Mouse (Mus musculus) liver, embryonic 11.5 days (tissue): Measurements from ENCODE around the gene Baz2a. TPM values are rescaled to one million over a fixed set of nuclear protein-coding genes. Genes with fewer than 3 reads are reported as not detected.
A peak's percentile ranks its signal among the peaks of the same experiment; 100 is the strongest.
"Not testable (repeated sequence)": the region's sequence is repeated elsewhere in the genome, so short reads cannot be mapped to it uniquely, and the experiment has no call there.

Experiments
- ATAC-seq: fragments of 200-750 bp; cut with Nextera tagmentation; replicated peaks from 2 replicates; pipeline ENCODE4 v1.8.0; 2017; ENCODE audit warnings: moderate number of reproducible peaks, mild to moderate bottlenecking, moderate TSS enrichment, moderate library complexity; ENCODE audit not compliant: low FRiP score
- DNase-seq: peaks from one replicate; pipeline ENCODE4 v3.0.0-alpha.2; 2017; ENCODE audit warnings: low spot score
- H3K27ac ChIP-seq: fragments of 300-500 bp; sonication (generic); 2 replicates; pipeline ENCODE4 v1.5.1; 2014; ENCODE audit warnings: mild to moderate bottlenecking, low read depth, low read length, control low read depth
- H3K27me3 ChIP-seq: fragments of 300-500 bp; sonication (generic); replicated peaks from 2 replicates; pipeline ENCODE4 v1.6.1; 2014; ENCODE audit warnings: low read length, mixed read lengths; ENCODE audit not compliant: control insufficient read depth, insufficient read depth
- H3K36me3 ChIP-seq: fragments of 300-500 bp; sonication (generic); 2 replicates; pipeline ENCODE4 v1.6.1; 2014; ENCODE audit warnings: mild to moderate bottlenecking, low read length, moderate library complexity, mixed read lengths; ENCODE audit not compliant: control insufficient read depth, insufficient read depth
- H3K4me1 ChIP-seq: fragments of 300-500 bp; sonication (generic); replicated peaks from 2 replicates; pipeline ENCODE4 v1.6.1; 2014; ENCODE audit warnings: low read length, mixed read lengths; ENCODE audit not compliant: control insufficient read depth, insufficient read depth
- H3K4me2 ChIP-seq: fragments of 300-500 bp; sonication (generic); 2 replicates; pipeline ENCODE4 v1.6.1; 2014; ENCODE audit warnings: mild to moderate bottlenecking, control low read depth, moderate library complexity
- H3K4me3 ChIP-seq: fragments of 300-500 bp; sonication (generic); 2 replicates; pipeline ENCODE4 v1.5.1; 2014; ENCODE audit warnings: low read depth, low read length, control low read depth
- H3K9ac ChIP-seq: fragments of 300-500 bp; sonication (generic); 2 replicates; pipeline ENCODE4 v1.6.1; 2014; ENCODE audit warnings: low read depth, low read length, control low read depth
- H3K9me3 ChIP-seq: fragments of 300-500 bp; sonication (generic); 2 replicates; pipeline ENCODE4 v1.6.1; 2016; ENCODE audit warnings: low read length, inconsistent platforms, mixed read lengths; ENCODE audit not compliant: control insufficient read depth
- WGBS: fragments of 180-500 bp; shearing (Covaris S2); extraction: QIAGEN DNeasy Blood & Tissue Kit; methylation state at CpG from one replicate; pipeline ENCODE4 v1.1.7; 2014; 5-methylcytosine and 5-hydroxymethylcytosine counted together
- polyA plus RNA-seq: library from polyadenylated mRNA; unstranded; fragments of >200 nt; fragmentation: Nextera tagmentation; extraction: Ambion mirVana; gene quantifications from 2 replicates; pipeline ENCODE4 v1.2.1, GENCODE M21; 2014

Baz2a gene
- polyA plus RNA-seq, 1 experiment from 2014 or later, result 11.1 TPM

- Histone ChIP-seq H3K4me3 (no peak overlapping the region), H3K27me3 (no peaks in the 10 kb centered on the region), H3K9me3 (no peaks in the 10 kb centered on the region), H3K9ac (no peak overlapping the region), H3K27ac (no peak overlapping the region), H3K4me1 (no peaks in the 10 kb centered on the region), H3K36me3 (peaks cover 9% of the 10 kb centered on the region), H3K4me2 (no peak overlapping the region)
- 53% methylated on average over 2 of the region's 2 CpGs for WGBS
- no peak for ATAC-seq
- DNase-seq, result no peak
These were observed 50.8 kb downstream of the Baz2a start for GRCm38 (mm10) chr10:128142165-128142564.

- Histone ChIP-seq H3K4me3 (no peak overlapping the region), H3K36me3 (peaks cover 2% of the 10 kb centered on the region; the same call in 1 of the 2 replicates), H3K9ac (no peak overlapping the region), H3K9me3 (no peaks in the 10 kb centered on the region), H3K4me1 (no peaks in the 10 kb centered on the region), H3K27me3 (no peaks in the 10 kb centered on the region), H3K4me2 (no peak overlapping the region), H3K27ac (no peak overlapping the region)
- DNase-seq (no peak), ATAC-seq (no peak)
- 70% methylated on average over 4 of the region's 4 CpGs for WGBS
These were observed 52.3 kb downstream of the Baz2a start for GRCm38 (mm10) chr10:128143659-128144058.

- ATAC-seq, result no peak
- Histone ChIP-seq H3K27ac (no peak overlapping the region), H3K9me3 (no peaks in the 10 kb centered on the region), H3K4me2 (no peak overlapping the region), H3K4me1 (0 out of 2 replicates have a peak, but pooled peaks cover 4% of the 10 kb centered on the region), H3K4me3 (no peak overlapping the region), H3K9ac (no peak overlapping the region), H3K36me3 (peaks cover 2% of the 10 kb centered on the region; the same call in 1 of the 2 replicates), H3K27me3 (no peaks in the 10 kb centered on the region)
- 64% methylated on average over 2 of the region's 2 CpGs for WGBS
- DNase-seq, result no peak
These were observed 53.6 kb downstream of the Baz2a start for GRCm38 (mm10) chr10:128144961-128145360.

DNA sequence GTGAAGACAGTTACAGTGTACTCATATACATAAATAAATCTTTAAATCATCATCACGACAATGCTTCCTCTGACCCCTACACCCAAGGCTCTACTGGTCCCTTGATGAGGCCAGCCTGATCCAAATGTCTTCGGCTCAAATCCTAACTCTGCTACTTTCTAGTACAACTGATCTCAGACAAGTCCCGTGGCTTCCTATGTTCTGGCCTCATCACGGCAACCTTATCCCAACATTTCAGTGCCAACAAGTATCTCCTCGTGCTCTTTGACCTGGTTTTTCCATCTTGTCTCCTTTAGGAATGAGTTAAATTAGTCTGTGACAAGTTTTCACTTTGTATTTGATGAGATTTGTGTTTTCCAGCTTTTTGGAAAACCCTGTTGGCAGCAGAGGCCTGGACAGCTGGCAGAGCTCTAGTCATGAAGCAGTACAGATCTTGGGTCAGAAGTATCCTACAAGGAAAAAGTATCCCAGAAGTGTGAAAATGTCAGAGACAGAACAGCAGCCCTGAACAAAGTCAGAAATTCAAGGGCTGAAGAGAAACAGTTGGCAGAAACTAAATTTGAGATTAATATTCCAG is 57.5 kb downstream of the Baz2a start:
- Histone ChIP-seq H3K4me2 (peak overlapping the region; percentile 55), H3K4me3 (peak overlapping the region; percentile 34; the same call in 1 of the 2 replicates), H3K27me3 (no peaks in the 10 kb centered on the region), H3K9ac (peak overlapping the region; percentile 56), H3K9me3 (no peaks in the 10 kb centered on the region), H3K36me3 (no peaks in the 10 kb centered on the region), H3K27ac (peak overlapping the region; percentile 34; the same call in 1 of the 2 replicates), H3K4me1 (0 out of 2 replicates have a peak, but pooled peaks cover 4% of the 10 kb centered on the region)
- DNase-seq (no peak), ATAC-seq (no peak)
- 88% methylated on average over 5 of the region's 5 CpGs for WGBS

- H3K36me3 ChIP-seq, result no peaks in the 10 kb centered on the region
- DNase-seq, result peak; percentile 78
- peak overlapping the region; percentile 34 for H3K27ac ChIP-seq
- H3K4me3 ChIP-seq, result peak overlapping the region; percentile 34
- 2% methylated on average over 5 of the region's 5 CpGs for WGBS
- ATAC-seq, result peak; percentile 97
- 0 out of 2 replicates have a peak, but pooled peaks cover 4% of the 10 kb centered on the region for H3K4me1 ChIP-seq
- H3K4me2 ChIP-seq, result peak overlapping the region; percentile 55
- H3K9me3 ChIP-seq, result no peaks in the 10 kb centered on the region
- no peaks in the 10 kb centered on the region for H3K27me3 ChIP-seq
- peak overlapping the region; percentile 56 for H3K9ac ChIP-seq
These were observed 58.2 kb downstream of the Baz2a start for GRCm38 (mm10) chr10:128149592-128149991.

GRCm38 (mm10) chr10:128150941-128151340 is 59.6 kb downstream of the Baz2a start:
- H3K36me3 ChIP-seq, result no peaks in the 10 kb centered on the region
- WGBS, result 82% methylated on average over 14 of the region's 14 CpGs
- H3K27me3 ChIP-seq, result no peaks in the 10 kb centered on the region
- no peak overlapping the region for H3K4me2 ChIP-seq
- H3K27ac ChIP-seq, result no peak overlapping the region
- H3K9me3 ChIP-seq, result no peaks in the 10 kb centered on the region
- DNase-seq (no peak), ATAC-seq (no peak)
- H3K4me3 ChIP-seq, result no peak overlapping the region
- H3K9ac ChIP-seq, result no peak overlapping the region
- 0 out of 2 replicates have a peak, but pooled peaks cover 4% of the 10 kb centered on the region for H3K4me1 ChIP-seq

DNA sequence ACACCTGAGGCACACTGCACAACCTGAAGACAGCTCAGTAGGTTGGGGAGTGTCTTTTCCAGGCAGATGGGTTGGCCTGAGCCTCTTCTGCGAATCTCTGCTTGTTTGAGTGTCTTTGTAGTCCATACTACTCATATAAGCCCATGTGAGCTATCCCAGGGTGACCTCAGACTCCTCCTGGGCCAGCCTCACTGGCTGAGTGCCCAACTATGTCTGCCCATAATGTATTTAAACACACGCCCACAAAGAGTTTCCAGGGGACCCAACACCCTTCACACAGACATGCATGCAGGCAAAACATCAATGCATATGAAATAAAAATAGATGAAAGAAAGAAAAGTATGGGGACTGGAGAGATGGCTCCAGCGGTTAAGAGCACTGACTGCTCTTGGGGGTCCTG is 62.6 kb downstream of the Baz2a start:
- no peaks in the 10 kb centered on the region for H3K27me3 ChIP-seq
- no peak overlapping the region for H3K4me3 ChIP-seq
- DNase-seq (no peak), ATAC-seq (no peak)
- no peak overlapping the region for H3K27ac ChIP-seq
- 83% methylated on average over 3 of the region's 3 CpGs for WGBS
- no peak overlapping the region for H3K9ac ChIP-seq
- H3K9me3 ChIP-seq, result no peaks in the 10 kb centered on the region
- H3K36me3 ChIP-seq, result no peaks in the 10 kb centered on the region
- 0 out of 2 replicates have a peak, but pooled peaks cover 3% of the 10 kb centered on the region for H3K4me1 ChIP-seq
- H3K4me2 ChIP-seq, result no peak overlapping the region

- H3K9me3 ChIP-seq, H3K9ac ChIP-seq, H3K4me1 ChIP-seq, H3K36me3 ChIP-seq, H3K4me3 ChIP-seq, DNase-seq, H3K4me2 ChIP-seq, ATAC-seq, H3K27ac ChIP-seq, H3K27me3 ChIP-seq: not testable (repeated sequence)
- WGBS, result 77% methylated on average over 2 of the region's 3 CpGs
These were observed 74.3 kb downstream of the Baz2a start for GRCm38 (mm10) chr10:128165726-128166125.

- Histone ChIP-seq H3K4me1 (no peaks in the 10 kb centered on the region), H3K27ac (no peak overlapping the region), H3K36me3 (0 out of 2 replicates have a peak, but pooled peaks cover 2% of the 10 kb centered on the region), H3K9ac (no peak overlapping the region), H3K4me2 (no peak overlapping the region), H3K4me3 (no peak overlapping the region), H3K27me3 (no peaks in the 10 kb centered on the region), H3K9me3 (no peaks in the 10 kb centered on the region)
- WGBS, result 40% methylated on average over 6 of the region's 6 CpGs
- DNase-seq, result no peak
- ATAC-seq, result no peak
These were observed 75.7 kb downstream of the Baz2a start for GRCm38 (mm10) chr10:128167091-128167490.
